Mouse (Mus musculus): ENCODE data around the gene Pkd1l2. TPM values are rescaled to one million over a fixed set of nuclear protein-coding genes. Genes with fewer than 3 reads are reported as not detected.

Pkd1l2 gene
- polyA plus RNA-seq, 1 experiment from 2014 or later, result not detected

GRCm38 (mm10) chr8:117078367-117078926 lies 3.8 kb downstream of the Pkd1l2 start:
- Histone ChIP-seq H3K4me2 (ENCODE audit: low read depth, severe bottlenecking) (no peak overlapping the region), H3K9me3 (ENCODE audit: control insufficient read depth, low read length) (no peaks in the 10 kb centered on the region), H3K27me3 (ENCODE audit: control insufficient read depth, insufficient read depth, low read length) (no peaks in the 10 kb centered on the region), H3K4me3 (ENCODE audit: low read depth, low read length) (no peak overlapping the region), H3K27ac (replicated peaks; ENCODE audit: low read depth, low read length) (no peak overlapping the region), H3K36me3 (ENCODE audit: control insufficient read depth, insufficient read depth, low read length) (no peaks in the 10 kb centered on the region), H3K9ac (ENCODE audit: low read length) (no peak overlapping the region), H3K4me1 (ENCODE audit: control insufficient read depth, insufficient read depth, low read length) (no peaks in the 10 kb centered on the region)
- DNase-seq (ENCODE audit: low spot score) (no peak), ATAC-seq (ENCODE audit: insufficient number of reproducible peaks, low FRiP score, low TSS enrichment, low read depth) (no peak)
- WGBS, result 90% methylated on average over 7 of the region's 7 CpGs

DNA sequence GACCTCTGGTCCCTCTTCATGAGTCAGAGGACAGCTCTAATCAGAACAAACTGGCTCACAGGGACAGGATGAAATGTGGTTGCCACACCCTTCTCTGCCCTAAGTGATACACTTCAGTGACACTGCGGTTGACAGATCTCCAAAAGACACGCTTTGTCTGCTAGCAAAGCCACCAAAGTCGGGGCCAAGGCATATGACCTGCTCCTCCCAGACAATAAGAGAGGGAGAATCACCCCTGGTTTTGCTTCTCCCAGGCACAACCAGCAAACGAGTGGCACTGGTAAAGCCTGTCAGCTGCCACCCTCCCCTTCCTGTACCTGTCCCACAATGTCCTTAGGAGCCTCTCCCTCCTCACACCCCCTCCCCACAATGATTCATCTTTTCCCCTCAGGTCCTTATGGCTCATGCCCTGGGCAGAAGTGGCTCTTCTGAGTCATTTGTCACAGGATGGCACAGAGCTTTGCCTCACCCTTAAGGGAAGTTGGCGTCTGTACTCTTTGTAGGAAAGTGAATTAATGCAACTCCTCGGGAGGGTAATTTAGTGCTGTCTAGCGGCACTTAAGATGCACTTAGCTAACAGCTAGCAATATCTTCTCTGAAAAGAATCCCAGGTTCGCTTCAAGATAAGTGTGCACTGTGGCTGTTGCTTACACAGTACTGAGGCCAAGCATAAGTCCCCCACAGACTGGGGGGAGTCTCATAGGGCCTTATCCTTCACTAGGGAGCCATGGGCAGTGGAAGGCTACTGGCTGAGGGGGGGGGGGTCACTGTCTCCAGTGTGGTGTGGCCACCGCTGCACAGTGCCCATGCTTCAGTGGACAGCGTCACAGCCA lies 7.7 kb downstream of the Pkd1l2 start:
- Histone ChIP-seq H3K9me3 (ENCODE audit: control insufficient read depth, low read length) (no peaks in the 10 kb centered on the region), H3K9ac (ENCODE audit: low read length) (no peak overlapping the region), H3K4me3 (ENCODE audit: low read depth, low read length) (no peak overlapping the region), H3K27ac (replicated peaks; ENCODE audit: low read depth, low read length) (no peak overlapping the region), H3K4me2 (ENCODE audit: low read depth, severe bottlenecking) (no peak overlapping the region), H3K27me3 (ENCODE audit: control insufficient read depth, insufficient read depth, low read length) (no peaks in the 10 kb centered on the region), H3K4me1 (ENCODE audit: control insufficient read depth, insufficient read depth, low read length) (no peaks in the 10 kb centered on the region), H3K36me3 (ENCODE audit: control insufficient read depth, insufficient read depth, low read length) (no peaks in the 10 kb centered on the region)
- 70% methylated on average over 10 of the region's 10 CpGs for WGBS
- ATAC-seq (ENCODE audit: insufficient number of reproducible peaks, low FRiP score, low TSS enrichment, low read depth) (no peak), DNase-seq (ENCODE audit: low spot score) (no peak)

GRCm38 (mm10) chr8:117069708-117070107 lies 12.5 kb downstream of the Pkd1l2 start:
- Histone ChIP-seq H3K27me3 (ENCODE audit: control insufficient read depth, insufficient read depth, low read length) (no peaks in the 10 kb centered on the region), H3K36me3 (ENCODE audit: control insufficient read depth, insufficient read depth, low read length) (no peaks in the 10 kb centered on the region), H3K4me2 (ENCODE audit: low read depth, severe bottlenecking) (no peak overlapping the region), H3K4me3 (ENCODE audit: low read depth, low read length) (no peak overlapping the region), H3K27ac (replicated peaks; ENCODE audit: low read depth, low read length) (no peak overlapping the region), H3K4me1 (ENCODE audit: control insufficient read depth, insufficient read depth, low read length) (no peaks in the 10 kb centered on the region), H3K9ac (ENCODE audit: low read length) (no peak overlapping the region), H3K9me3 (ENCODE audit: control insufficient read depth, low read length) (no peaks in the 10 kb centered on the region)
- DNase-seq (ENCODE audit: low spot score), result no peak
- WGBS, result 87% methylated on average over 1 of the region's 1 CpGs
- ATAC-seq (ENCODE audit: insufficient number of reproducible peaks, low FRiP score, low TSS enrichment, low read depth), result no peak

GRCm38 (mm10) chr8:117068294-117068693 lies 14.0 kb downstream of the Pkd1l2 start:
- ATAC-seq (ENCODE audit: insufficient number of reproducible peaks, low FRiP score, low TSS enrichment, low read depth) (no peak), DNase-seq (ENCODE audit: low spot score) (no peak)
- Histone ChIP-seq H3K4me1 (ENCODE audit: control insufficient read depth, insufficient read depth, low read length) (no peaks in the 10 kb centered on the region), H3K27me3 (ENCODE audit: control insufficient read depth, insufficient read depth, low read length) (no peaks in the 10 kb centered on the region), H3K9ac (ENCODE audit: low read length) (no peak overlapping the region), H3K36me3 (ENCODE audit: control insufficient read depth, insufficient read depth, low read length) (no peaks in the 10 kb centered on the region), H3K9me3 (ENCODE audit: control insufficient read depth, low read length) (no peaks in the 10 kb centered on the region), H3K4me3 (ENCODE audit: low read depth, low read length) (no peak overlapping the region), H3K27ac (replicated peaks; ENCODE audit: low read depth, low read length) (no peak overlapping the region), H3K4me2 (ENCODE audit: low read depth, severe bottlenecking) (no peak overlapping the region)
- WGBS, result 81% methylated on average over 13 of the region's 13 CpGs

DNA sequence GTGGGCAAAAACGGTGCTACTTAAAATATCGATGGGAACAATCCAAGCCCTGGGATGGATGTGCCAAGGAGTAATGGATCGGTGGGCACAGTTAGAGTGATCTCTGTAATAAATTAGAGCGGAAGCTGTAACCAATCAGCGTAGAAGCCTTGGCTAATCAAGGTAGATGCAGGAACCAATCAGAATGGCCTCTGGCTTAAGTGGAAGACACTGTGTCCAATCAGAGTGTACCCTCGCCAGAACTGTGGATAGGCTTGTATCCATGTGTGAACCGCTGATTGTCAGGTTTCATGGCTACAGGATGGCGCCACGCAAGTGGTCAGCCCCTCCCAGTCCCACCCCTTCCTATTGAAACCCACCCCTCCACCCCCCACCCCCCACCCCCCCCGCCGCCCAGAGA lies 14.9 kb downstream of the Pkd1l2 start:
- no peaks in the 10 kb centered on the region for H3K4me1 ChIP-seq (ENCODE audit: control insufficient read depth, insufficient read depth, low read length)
- no peak overlapping the region for H3K4me2 ChIP-seq (ENCODE audit: low read depth, severe bottlenecking)
- H3K4me3 ChIP-seq (ENCODE audit: low read depth, low read length), result no peak overlapping the region
- no peak for DNase-seq (ENCODE audit: low spot score)
- H3K9ac ChIP-seq (ENCODE audit: low read length), result no peak overlapping the region
- WGBS, result 87% methylated on average over 11 of the region's 11 CpGs
- no peak overlapping the region for H3K27ac ChIP-seq (replicated peaks; ENCODE audit: low read depth, low read length)
- no peaks in the 10 kb centered on the region for H3K27me3 ChIP-seq (ENCODE audit: control insufficient read depth, insufficient read depth, low read length)
- no peak for ATAC-seq (ENCODE audit: insufficient number of reproducible peaks, low FRiP score, low TSS enrichment, low read depth)
- no peaks in the 10 kb centered on the region for H3K9me3 ChIP-seq (ENCODE audit: control insufficient read depth, low read length)
- H3K36me3 ChIP-seq (ENCODE audit: control insufficient read depth, insufficient read depth, low read length), result no peaks in the 10 kb centered on the region

DNA sequence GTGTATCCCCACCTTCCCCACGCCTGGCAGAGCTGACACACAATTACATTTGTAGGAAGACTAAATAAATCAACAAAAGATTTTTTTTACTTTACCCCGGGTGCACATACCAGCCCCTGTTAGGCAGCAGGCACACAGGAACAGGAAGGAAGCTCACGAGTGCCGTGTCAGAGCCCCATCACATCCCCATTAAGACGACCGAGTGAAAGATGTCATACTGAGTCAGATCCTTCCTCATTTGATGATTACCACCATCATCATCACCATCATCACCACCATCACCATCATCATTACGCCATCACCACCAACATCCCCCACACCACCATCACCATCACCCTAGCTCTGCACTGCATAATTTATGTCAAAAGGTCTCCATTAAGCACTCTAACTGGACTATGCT lies 15.3 kb downstream of the Pkd1l2 start:
- Histone ChIP-seq H3K27ac (replicated peaks; ENCODE audit: low read depth, low read length) (no peak overlapping the region), H3K9ac (ENCODE audit: low read length) (no peak overlapping the region), H3K4me3 (ENCODE audit: low read depth, low read length) (no peak overlapping the region), H3K27me3 (ENCODE audit: control insufficient read depth, insufficient read depth, low read length) (no peaks in the 10 kb centered on the region), H3K4me2 (ENCODE audit: low read depth, severe bottlenecking) (no peak overlapping the region), H3K36me3 (ENCODE audit: control insufficient read depth, insufficient read depth, low read length) (no peaks in the 10 kb centered on the region), H3K9me3 (ENCODE audit: control insufficient read depth, low read length) (no peaks in the 10 kb centered on the region), H3K4me1 (ENCODE audit: control insufficient read depth, insufficient read depth, low read length) (no peaks in the 10 kb centered on the region)
- WGBS, result 88% methylated on average over 7 of the region's 7 CpGs
- DNase-seq (ENCODE audit: low spot score) (no peak), ATAC-seq (ENCODE audit: insufficient number of reproducible peaks, low FRiP score, low TSS enrichment, low read depth) (no peak)

GRCm38 (mm10) chr8:117061180-117061880 lies 20.9 kb downstream of the Pkd1l2 start:
- Histone ChIP-seq H3K36me3 (ENCODE audit: control insufficient read depth, insufficient read depth, low read length) (no peaks in the 10 kb centered on the region), H3K9ac (ENCODE audit: low read length) (no peak overlapping the region), H3K27ac (replicated peaks; ENCODE audit: low read depth, low read length) (no peak overlapping the region), H3K27me3 (ENCODE audit: control insufficient read depth, insufficient read depth, low read length) (no peaks in the 10 kb centered on the region), H3K4me1 (ENCODE audit: control insufficient read depth, insufficient read depth, low read length) (no peaks in the 10 kb centered on the region), H3K4me3 (ENCODE audit: low read depth, low read length) (no peak overlapping the region), H3K4me2 (ENCODE audit: low read depth, severe bottlenecking) (no peak overlapping the region), H3K9me3 (ENCODE audit: control insufficient read depth, low read length) (no peaks in the 10 kb centered on the region)
- WGBS, result 68% methylated on average over 13 of the region's 13 CpGs
- ATAC-seq (ENCODE audit: insufficient number of reproducible peaks, low FRiP score, low TSS enrichment, low read depth), result no peak
- DNase-seq (ENCODE audit: low spot score), result no peak

- no peaks in the 10 kb centered on the region for H3K9me3 ChIP-seq (ENCODE audit: control insufficient read depth, low read length)
- no peaks in the 10 kb centered on the region for H3K4me1 ChIP-seq (ENCODE audit: control insufficient read depth, insufficient read depth, low read length)
- H3K36me3 ChIP-seq (ENCODE audit: control insufficient read depth, insufficient read depth, low read length), result no peaks in the 10 kb centered on the region
- H3K9ac ChIP-seq (ENCODE audit: low read length), result no peak overlapping the region
- H3K27me3 ChIP-seq (ENCODE audit: control insufficient read depth, insufficient read depth, low read length), result no peaks in the 10 kb centered on the region
- H3K4me3 ChIP-seq (ENCODE audit: low read depth, low read length), result no peak overlapping the region
- WGBS, result 84% methylated on average over 13 of the region's 13 CpGs
- no peak overlapping the region for H3K4me2 ChIP-seq (ENCODE audit: low read depth, severe bottlenecking)
- no peak for ATAC-seq (ENCODE audit: insufficient number of reproducible peaks, low FRiP score, low TSS enrichment, low read depth)
- no peak overlapping the region for H3K27ac ChIP-seq (replicated peaks; ENCODE audit: low read depth, low read length)
- no peak for DNase-seq (ENCODE audit: low spot score)
Measured at GRCm38 (mm10) chr8:117060306-117060705, 21.9 kb downstream of the Pkd1l2 start.

Measured in limb, embryonic 11.5 days (tissue).